Mouse (Mus musculus) heart, embryonic 10.5 days (tissue): ENCODE results near the gene Ccdc65. TPM values are rescaled to one million over a fixed set of nuclear protein-coding genes. Genes with fewer than 3 reads are reported as not detected.
A peak's percentile ranks its signal among the peaks of the same experiment; 100 is the strongest.

Experiments
- DNase-seq: peaks from one replicate; pipeline ENCODE4 v3.0.0-alpha.2; 2017; ENCODE audit warnings: low spot score
- H3K27ac ChIP-seq: fragments of 300-500 bp; sonication (generic); 2 replicates; pipeline ENCODE4 v1.5.1; 2016; ENCODE audit warnings: mild to moderate bottlenecking
- H3K27me3 ChIP-seq: fragments of 300-500 bp; sonication (generic); 2 replicates; pipeline ENCODE4 v1.6.1; 2016; ENCODE audit warnings: mild to moderate bottlenecking; ENCODE audit not compliant: poor library complexity, insufficient read depth, severe bottlenecking
- H3K36me3 ChIP-seq: fragments of 300-500 bp; sonication (generic); 2 replicates; pipeline ENCODE4 v1.6.1; 2016; ENCODE audit warnings: mild to moderate bottlenecking, moderate library complexity
- H3K4me1 ChIP-seq: fragments of 300-500 bp; sonication (generic); 2 replicates; pipeline ENCODE4 v1.6.1; 2016; ENCODE audit warnings: mild to moderate bottlenecking
- H3K4me3 ChIP-seq: fragments of 300-500 bp; sonication (generic); 2 replicates; pipeline ENCODE4 v1.5.1; 2016; ENCODE audit warnings: mild to moderate bottlenecking, moderate library complexity
- H3K9me3 ChIP-seq: fragments of 300-500 bp; sonication (generic); 2 replicates; pipeline ENCODE4 v1.6.1; 2016; ENCODE audit warnings: mild to moderate bottlenecking, moderate library complexity
- WGBS: fragments of 180-500 bp; shearing (Covaris S2); methylation state at CpG from one replicate; pipeline ENCODE4 v1.1.7; 2016; 5-methylcytosine and 5-hydroxymethylcytosine counted together
- polyA plus RNA-seq: library from polyadenylated mRNA; unstranded; fragments of >200 nt; fragmentation: Nextera tagmentation; extraction: Ambion mirVana; gene quantifications from 2 replicates; pipeline ENCODE4 v1.2.1, GENCODE M21; 2016

Ccdc65 gene
- polyA plus RNA-seq, 1 experiment from 2014 or later: 0.44 TPM

DNA sequence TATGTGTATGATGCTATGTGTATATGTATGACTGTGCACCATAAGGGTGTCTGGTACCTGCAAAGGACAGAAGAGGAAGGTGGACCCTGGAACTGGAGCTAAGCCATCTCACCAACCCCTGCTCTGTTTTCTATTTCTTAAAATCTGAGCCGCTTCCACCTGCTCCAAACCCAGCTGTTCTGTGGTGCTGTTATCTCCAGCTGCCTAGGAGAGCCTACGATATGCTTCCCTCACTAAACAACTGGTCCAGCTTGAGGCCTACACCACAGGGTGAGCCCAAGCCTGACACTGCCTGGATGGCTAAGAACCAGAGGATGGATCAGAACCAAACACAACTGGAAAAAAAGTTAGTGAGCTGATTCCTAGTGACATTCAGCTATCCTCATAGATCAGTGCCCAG is 46.1 kb downstream of the Ccdc65 start:
- peaks cover 7% of the 10 kb centered on the region for H3K4me1 ChIP-seq
- no peak for DNase-seq
- peaks cover 46% of the 10 kb centered on the region for H3K36me3 ChIP-seq
- no peaks in the 10 kb centered on the region for H3K27me3 ChIP-seq
- no peaks in the 10 kb centered on the region for H3K9me3 ChIP-seq
- no peak overlapping the region for H3K4me3 ChIP-seq
- 63% methylated on average over 2 of the region's 2 CpGs for WGBS
- H3K27ac ChIP-seq: no peak overlapping the region

GRCm38 (mm10) chr15:98762201-98762621 is 54.2 kb downstream of the Ccdc65 start:
- H3K4me3 ChIP-seq: peak overlapping the region; percentile 96
- peak; percentile 88 for DNase-seq
- H3K36me3 ChIP-seq: peaks cover 33% of the 10 kb centered on the region
- no peaks in the 10 kb centered on the region for H3K9me3 ChIP-seq
- H3K27me3 ChIP-seq: peaks cover 32% of the 10 kb centered on the region
- peak overlapping the region; percentile 92 for H3K27ac ChIP-seq
- WGBS: under 1% methylated on average over 24 of the region's 24 CpGs
- peaks cover 15% of the 10 kb centered on the region for H3K4me1 ChIP-seq

GRCm38 (mm10) chr15:98762670-98763529 is 54.9 kb downstream of the Ccdc65 start, which contains the start of gene Arf3:
TSS of gene Arf3 (minus strand) at chr15:98763214.
- H3K4me3 ChIP-seq: peak within 1 kb of the TSS; percentile 96
- WGBS: under 1% methylated on average over 76 of the region's 76 CpGs
- DNase-seq: peak; percentile 96
- no peaks in the 10 kb centered on the region for H3K9me3 ChIP-seq
- H3K36me3 ChIP-seq: peaks cover 30% of the 10 kb centered on the region
- H3K27me3 ChIP-seq: peaks cover 33% of the 10 kb centered on the region
- peaks cover 15% of the 10 kb centered on the region for H3K4me1 ChIP-seq
- H3K27ac ChIP-seq: peak within 1 kb of the TSS; percentile 92

GRCm38 (mm10) chr15:98765929-98766328 is 57.9 kb downstream of the Ccdc65 start:
- Histone ChIP-seq H3K27me3 (peaks cover 63% of the 10 kb centered on the region), H3K36me3 (peaks cover 4% of the 10 kb centered on the region; the same call in 1 of the 2 replicates), H3K9me3 (no peaks in the 10 kb centered on the region), H3K27ac (no peak overlapping the region), H3K4me1 (peaks cover 14% of the 10 kb centered on the region), H3K4me3 (no peak overlapping the region)
- WGBS: 73% methylated on average over 4 of the region's 4 CpGs
- DNase-seq: no peak

DNA sequence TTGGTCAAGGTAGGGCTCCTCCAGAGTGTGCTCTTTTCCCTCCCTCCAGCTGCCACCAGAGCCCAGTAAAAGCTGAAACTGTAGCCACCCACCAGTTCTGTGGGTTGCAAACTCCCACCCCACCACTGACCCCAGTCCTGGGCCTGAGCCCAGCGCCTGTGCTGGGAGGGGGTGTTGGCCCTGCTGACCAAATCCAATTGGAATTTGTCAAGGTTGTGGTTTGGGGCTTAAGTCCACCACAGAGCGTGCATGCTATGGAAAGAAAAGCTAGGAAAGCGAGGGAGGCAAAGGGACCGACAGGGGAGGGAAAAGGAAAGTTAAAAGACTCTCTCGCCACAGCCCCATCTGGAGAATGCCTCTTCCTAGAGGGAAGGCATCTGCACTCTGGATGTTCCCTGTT is 60.3 kb downstream of the Ccdc65 start:
- H3K9me3 ChIP-seq: no peaks in the 10 kb centered on the region
- no peak overlapping the region for H3K4me3 ChIP-seq
- no peaks in the 10 kb centered on the region for H3K36me3 ChIP-seq
- no peak for DNase-seq
- no peak overlapping the region for H3K27ac ChIP-seq
- peaks cover 86% of the 10 kb centered on the region for H3K27me3 ChIP-seq
- 17% methylated on average over 5 of the region's 5 CpGs for WGBS
- peaks cover 13% of the 10 kb centered on the region for H3K4me1 ChIP-seq

GRCm38 (mm10) chr15:98771813-98772425 is 63.9 kb downstream of the Ccdc65 start:
- DNase-seq: no peak
- Histone ChIP-seq H3K4me1 (peaks cover 28% of the 10 kb centered on the region), H3K36me3 (no peaks in the 10 kb centered on the region), H3K27ac (no peak overlapping the region), H3K27me3 (peaks cover 93% of the 10 kb centered on the region), H3K4me3 (peak overlapping the region; percentile 62), H3K9me3 (no peaks in the 10 kb centered on the region)
- 5% methylated on average over 12 of the region's 12 CpGs for WGBS

DNA sequence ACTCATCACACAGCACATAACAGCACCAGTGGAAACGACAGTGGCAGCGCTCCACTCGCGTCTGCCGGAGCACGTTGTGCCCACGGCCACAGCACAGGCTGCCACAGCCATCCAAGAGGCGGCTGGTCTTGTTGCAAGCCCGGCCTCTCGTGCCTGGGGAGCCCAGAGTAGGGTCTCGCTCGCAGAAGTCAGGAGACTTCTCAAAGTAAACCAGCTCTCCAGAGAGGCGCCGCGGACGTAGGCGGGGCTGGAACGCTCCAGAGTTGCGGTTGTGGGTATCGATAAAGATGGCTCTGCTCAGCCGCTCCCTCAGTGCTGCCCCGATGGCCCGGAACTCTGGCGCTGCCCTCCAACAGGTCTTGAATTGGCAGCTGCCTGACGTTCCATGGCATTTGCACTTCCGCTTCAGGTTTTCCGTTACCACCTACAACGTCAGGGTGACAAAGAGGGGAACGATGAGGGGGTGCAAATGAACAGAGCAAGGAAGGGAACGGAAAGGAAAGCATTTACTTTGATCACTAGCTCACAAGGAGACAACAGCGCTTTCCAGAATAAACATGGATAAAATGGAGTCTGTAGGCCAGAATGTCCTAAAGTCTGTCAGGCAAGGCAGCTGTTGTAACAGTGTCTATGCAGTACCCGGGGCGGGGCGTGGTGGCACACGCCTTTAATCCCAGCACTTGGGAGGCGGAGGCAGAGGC is 64.7 kb downstream of the Ccdc65 start:
- no peak for DNase-seq
- no peaks in the 10 kb centered on the region for H3K9me3 ChIP-seq
- no peaks in the 10 kb centered on the region for H3K36me3 ChIP-seq
- peak overlapping the region; percentile 62 for H3K4me3 ChIP-seq
- H3K27me3 ChIP-seq: peaks cover 98% of the 10 kb centered on the region
- peaks cover 36% of the 10 kb centered on the region for H3K4me1 ChIP-seq
- WGBS: 1% methylated on average over 36 of the region's 36 CpGs
- H3K27ac ChIP-seq: peak overlapping the region; percentile 36

Other genes with a start within 250 kb of the Ccdc65 start
- not detected in 2 replicates for gene OR5BS1P, start 238.3 kb upstream of the Ccdc65 start, polyA plus RNA-seq
- gene Lalba, start 225.5 kb upstream of the Ccdc65 start, polyA plus RNA-seq: not detected in 2 replicates
- not detected in 2 replicates for gene Olfr279, start 215.8 kb upstream of the Ccdc65 start, polyA plus RNA-seq
- gene Kansl2, start 173.9 kb upstream of the Ccdc65 start, polyA plus RNA-seq: 91.7 and 127 TPM in 2 replicates
- 42.8 and 53.0 TPM in 2 replicates for gene Ccnt1, start 137.3 kb upstream of the Ccdc65 start, polyA plus RNA-seq
- gene 4930415O20Rik, start 137.2 kb upstream of the Ccdc65 start, polyA plus RNA-seq: 0.43 TPM in 1 of 2 replicates, not detected in the other
- 25.5 and 33.5 TPM in 2 replicates for gene Adcy6, start 98.1 kb upstream of the Ccdc65 start, polyA plus RNA-seq
- 9.9 and 23.3 TPM in 2 replicates for gene Cacnb3, start 77.4 kb upstream of the Ccdc65 start, polyA plus RNA-seq
- 15.6 and 17.5 TPM in 2 replicates for gene Ddx23, start 45.3 kb upstream of the Ccdc65 start, polyA plus RNA-seq
- 1.7 and 2.8 TPM in 2 replicates for gene Rnd1, start 30.7 kb upstream of the Ccdc65 start, polyA plus RNA-seq
- gene Fkbp11, start 20.0 kb downstream of the Ccdc65 start, polyA plus RNA-seq: 20.5 and 40.8 TPM in 2 replicates
- 41.7 and 42.7 TPM in 2 replicates for gene Arf3, start 55.0 kb downstream of the Ccdc65 start, polyA plus RNA-seq
- gene Wnt10b, start 69.9 kb downstream of the Ccdc65 start, polyA plus RNA-seq: 0.09 TPM in 1 of 2 replicates, not detected in the other
- not detected in 2 replicates for gene Wnt1, start 81.7 kb downstream of the Ccdc65 start, polyA plus RNA-seq
- gene Ddn, start 101.3 kb downstream of the Ccdc65 start, polyA plus RNA-seq: 0.06 TPM in 1 of 2 replicates, not detected in the other
- 95.0 and 97.7 TPM in 2 replicates for gene Prkag1, start 123.3 kb downstream of the Ccdc65 start, polyA plus RNA-seq
- 10.1 and 12.0 TPM in 2 replicates for gene Kmt2d, start 163.0 kb downstream of the Ccdc65 start, polyA plus RNA-seq
- gene Rhebl1, start 186.3 kb downstream of the Ccdc65 start, polyA plus RNA-seq: 6.5 and 11.8 TPM in 2 replicates
- 2.9 and 3.0 TPM in 2 replicates for gene Dhh, start 190.3 kb downstream of the Ccdc65 start, polyA plus RNA-seq
- 14.9 and 20.2 TPM in 2 replicates for gene Lmbr1l, start 210.0 kb downstream of the Ccdc65 start, polyA plus RNA-seq
- gene Tuba1b, start 226.4 kb downstream of the Ccdc65 start, polyA plus RNA-seq: 1,935 and 2,007 TPM in 2 replicates
- gene Gm49450, start 245.3 kb downstream of the Ccdc65 start, polyA plus RNA-seq: not detected in 2 replicates
- 1,319 and 1,394 TPM in 2 replicates for gene Tuba1a, start 245.5 kb downstream of the Ccdc65 start, polyA plus RNA-seq